Comparison of ENCODE assay signal across 8 mouse cellular contexts in the genomic region with DNA sequence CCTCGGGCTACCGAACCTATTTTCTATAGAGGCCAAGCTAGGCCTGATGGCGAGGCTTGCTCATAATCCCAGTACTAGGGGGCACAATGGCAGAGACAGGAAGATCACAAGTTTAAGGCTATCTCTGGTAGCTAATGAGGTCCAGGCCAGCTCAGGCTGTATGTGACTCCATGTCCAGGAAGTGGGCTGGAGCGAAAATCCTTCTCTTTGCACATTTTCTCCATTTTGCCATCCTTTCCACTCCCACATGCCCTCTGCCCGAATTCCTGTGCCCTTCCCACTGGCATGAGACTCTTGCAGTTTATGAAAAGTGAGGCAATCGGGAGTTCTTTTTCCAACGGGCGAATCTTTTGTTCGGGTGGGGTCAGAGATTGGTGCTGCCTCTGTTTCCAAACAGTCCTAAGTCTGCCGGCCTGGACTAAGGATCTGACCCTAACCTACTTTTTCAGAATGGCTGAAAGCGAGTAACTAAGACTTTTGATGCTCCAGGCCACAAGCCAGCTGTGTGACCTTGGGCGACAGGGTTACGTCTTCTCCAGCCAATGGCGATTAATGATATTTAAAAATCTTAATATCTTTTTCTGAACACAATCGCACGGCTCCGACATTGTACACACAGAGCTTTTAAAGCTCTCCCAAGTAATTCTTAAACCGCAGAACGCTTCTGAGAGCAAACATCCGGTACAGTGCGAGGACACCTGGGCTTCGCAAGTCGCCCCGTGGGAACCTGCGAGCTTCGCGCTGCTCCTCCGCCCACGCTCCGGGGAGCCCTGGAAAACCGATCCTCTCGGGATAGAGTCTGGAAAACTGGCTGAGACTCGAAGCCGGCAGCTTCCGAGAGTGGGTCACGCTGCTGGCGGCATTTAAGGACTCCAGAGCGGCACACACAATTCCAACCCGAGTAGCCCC. TPM values are rescaled to one million over a fixed set of nuclear protein-coding genes. Genes with fewer than 3 reads are reported as not detected.
A peak's percentile ranks its signal among the peaks of the same experiment; 100 is the strongest.
DNase-seq lines count a peak whose midpoint lies in the region; ATAC-seq and TF ChIP-seq lines count a peak whose summit lies in the region.

No protein-coding gene starts in this region.

- no peaks in the 10 kb centered on the region for H3K36me3 ChIP-seq in intestine, embryonic 15.5 days
- H3K36me3 ChIP-seq in megakaryocyte, embryonic 14.5 days (replicated peaks; ENCODE audit: low read length), result peaks cover 33% of the 10 kb centered on the region
- no peaks in the 10 kb centered on the region for H3K36me3 ChIP-seq in stomach, embryonic 16.5 days (ENCODE audit: control insufficient read depth, insufficient read depth, low read length)

- in situ Hi-C loops in Patski (cut with MboI; ENCODE audit: low pct_unique_long_range_greater_than_20kb), result loop anchor here (5.0 kb wide), 1 partner anchor 64 kb away; no protein-coding TSS in a partner anchor

- peak; percentile 17 for ATAC-seq in Patski
- ATAC-seq in intestine, embryonic 15.5 days, result peak; percentile 39
- ATAC-seq in stomach, embryonic 16.5 days (ENCODE audit: insufficient read depth, low FRiP score), result peak; percentile 23

- peak overlapping the region; percentile 86 for H3K4me2 ChIP-seq in intestine, embryonic 15.5 days (replicated peaks)
- peak overlapping the region; percentile 73 for H3K4me2 ChIP-seq in stomach, embryonic 16.5 days (ENCODE audit: low read depth, low read length)

- peak; percentile 33; the same call in 1 of the 2 replicates for TF ChIP-seq POLR2A in embryonic fibroblast, embryonic 13.5 days (IDR thresholded peaks at IDR 0.05; ENCODE audit: low read depth, low read length)

- H3K4me1 ChIP-seq in embryonic fibroblast, embryonic 13.5 days (ENCODE audit: control insufficient read depth, insufficient read depth, low read length), result peaks cover 14% of the 10 kb centered on the region
- peaks cover 4% of the 10 kb centered on the region; the same call in 1 of the 2 replicates for H3K4me1 ChIP-seq in intestine, embryonic 15.5 days (replicated peaks)
- H3K4me1 ChIP-seq in megakaryocyte, embryonic 14.5 days, result peaks cover 63% of the 10 kb centered on the region
- peaks cover 22% of the 10 kb centered on the region for H3K4me1 ChIP-seq in stomach, embryonic 16.5 days (ENCODE audit: control insufficient read depth, insufficient read depth, low read length)

- CTCF ChIA-PET in Patski (lab: Charles Lee), result interaction anchor here (1.5 to 2.9 kb wide), 3 partner anchors 13 to 43 kb away, joined by 4 to 15 read pairs (median 12); no protein-coding TSS in a partner anchor

- no peaks in the 10 kb centered on the region for H3K9me3 ChIP-seq in intestine, embryonic 15.5 days
- H3K9me3 ChIP-seq in megakaryocyte, embryonic 14.5 days, result no peaks in the 10 kb centered on the region
- no peaks in the 10 kb centered on the region for H3K9me3 ChIP-seq in stomach, embryonic 16.5 days (replicated peaks; ENCODE audit: control insufficient read depth, low read length)

- TF ChIP-seq CTCF in Patski (IDR thresholded peaks at IDR 0.05), result no peak
- TF ChIP-seq CTCF in embryonic fibroblast, embryonic 13.5 days (IDR thresholded peaks at IDR 0.05; ENCODE audit: borderline replicate concordance, insufficient read depth, low read length), result no peak

- intact Hi-C loops in left cerebral cortex, postnatal 25 days (cut with DNase I), result loop anchor here (2.0 kb wide), 1 partner anchor 82 kb away; no protein-coding TSS in a partner anchor

- peak overlapping the region; percentile 82 for H3K9ac ChIP-seq in intestine, embryonic 15.5 days
- H3K9ac ChIP-seq in stomach, embryonic 16.5 days (ENCODE audit: low read length), result peak overlapping the region; percentile 92

- POLR2A ChIA-PET in Patski (lab: Charles Lee), result interaction anchor here (0.9 to 2.1 kb wide), 4 partner anchors 16 to 67 kb away, joined by 3 to 9 read pairs (median 4); no protein-coding TSS in a partner anchor

- H3K27me3 ChIP-seq in Patski, result no peaks in the 10 kb centered on the region
- no peaks in the 10 kb centered on the region for H3K27me3 ChIP-seq in intestine, embryonic 15.5 days (replicated peaks)
- H3K27me3 ChIP-seq in megakaryocyte, embryonic 14.5 days (replicated peaks), result no peaks in the 10 kb centered on the region
- H3K27me3 ChIP-seq in stomach, embryonic 16.5 days (ENCODE audit: control insufficient read depth, insufficient read depth, low read length), result no peaks in the 10 kb centered on the region

- DNase-seq in kidney, adult 11 months, result peak; percentile 50
- no peak for DNase-seq in kidney, postnatal 4 days
- no peak for DNase-seq in Patski (ENCODE audit: low read depth, low spot score)
- DNase-seq in left cerebral cortex, postnatal 25 days (ENCODE audit: low spot score in 2 of 2), result no peak

- peak overlapping the region; percentile 72 for H3K27ac ChIP-seq in embryonic fibroblast, embryonic 13.5 days (ENCODE audit: insufficient read depth, low read length)
- peak overlapping the region; percentile 96 for H3K27ac ChIP-seq in intestine, embryonic 15.5 days
- peak overlapping the region; percentile 94 for H3K27ac ChIP-seq in stomach, embryonic 16.5 days (ENCODE audit: low read length)

- H3K4me3 ChIP-seq in embryonic fibroblast, embryonic 13.5 days (ENCODE audit: insufficient read depth, low read length), result peak overlapping the region; percentile 41
- peak overlapping the region; percentile 80 for H3K4me3 ChIP-seq in intestine, embryonic 15.5 days (replicated peaks)
- H3K4me3 ChIP-seq in megakaryocyte, embryonic 14.5 days (replicated peaks), result peak overlapping the region; percentile 98
- peak overlapping the region; percentile 91 for H3K4me3 ChIP-seq in stomach, embryonic 16.5 days (replicated peaks; ENCODE audit: low read length)

- 15% methylated on average over 39 of the region's 39 CpGs for WGBS in intestine, embryonic 15.5 days
- WGBS in stomach, embryonic 16.5 days, result 14% methylated on average over 39 of the region's 39 CpGs

RNA-seq across cellular contexts. Expression of gene Bmp2k, which starts 0.8 kb away (rescaled TPM):
- polyA plus RNA-seq in Patski (2021), result 13.9 TPM
- 13.5 and 13.6 TPM in 2 replicates for polyA plus RNA-seq in embryonic fibroblast, embryonic 13.5 days (2011; ENCODE audit: insufficient read length, low read depth, missing spikeins)
- 19.2 and 20.3 TPM in 2 replicates for polyA plus RNA-seq in intestine, embryonic 15.5 days (2015; fragmentation: Nextera tagmentation; extraction: Ambion mirVana)
- polyA plus RNA-seq in megakaryocyte, embryonic 14.5 days (2012; ENCODE audit: insufficient read depth, low replicate concordance), result 11.6 and 15.5 TPM in 2 replicates
- 8.9 and 10.2 TPM in 2 replicates for polyA plus RNA-seq in stomach, embryonic 16.5 days (2015; fragmentation: Nextera tagmentation; extraction: Ambion mirVana)
- 10 to 100 TPM; 12.7 to 13.2 TPM for total RNA-seq in left cerebral cortex, postnatal 25 days (2021)

Comparison
In these comparisons a context has a peak if more than half of its experiments do, and no peak if none do; other contexts are left out.
1. H3K4me3 ChIP-seq: peak in every context shown above with its lines; median percentile 98 in megakaryocyte, embryonic 14.5 days; 91 in stomach, embryonic 16.5 days; 80 in intestine, embryonic 15.5 days; 41 in embryonic fibroblast, embryonic 13.5 days.